Mouse (Mus musculus) CH12.LX (cell line): ENCODE results near the gene Pvalb.

Experiments used
- CTCF ChIP-seq, 2 experiments: IDR thresholded peaks in 1 of 2; conservative IDR thresholded peaks in 1 of 2; 2 replicates each; pipeline ENCODE4 v1.5.1; 2011 to 2012; ENCODE audit warnings: low read depth in 2 of 2, low read length in 2 of 2, improper control_type of control experiment in 1 of 2, inconsistent platforms in 1 of 2, mild to moderate bottlenecking in 1 of 2, moderate library complexity in 1 of 2
- KAT2A ChIP-seq: IDR thresholded peaks from 2 replicates; pipeline ENCODE4 v1.6.1; 2012; ENCODE audit warnings: low read length, improper control_type of control experiment, inconsistent platforms; ENCODE audit not compliant: insufficient replicate concordance
- MAX ChIP-seq: IDR thresholded peaks from 2 replicates; pipeline ENCODE4 v1.6.1; 2011; ENCODE audit warnings: low read length, improper control_type of control experiment

- no peak for TF ChIP-seq KAT2A
- peak in 1 of 2 experiments; percentile 97; a peak in 2 of 4 replicates for TF ChIP-seq CTCF (conservative IDR thresholded peaks at IDR 0.05 in 1 of 2, IDR thresholded peaks at IDR 0.05 in 1 of 2; ENCODE audit: low read depth in 2 of 2, low read length in 2 of 2)
- no peak for TF ChIP-seq MAX
These were observed 21.3 kb downstream of the Pvalb start for GRCm38 (mm10) chr15:78184855-78185254.
